Mouse (Mus musculus): ENCODE results near the gene Tas2r103.

Gene Tas2r103

GRCm38 (mm10) chr6:133037001-133037400 lies at the start of gene Tas2r103:
Tas2r103 (minus strand) TSS chr6:133037101.
- in situ Hi-C loops (cut with MboI, MseI) = no loop called here

DNA sequence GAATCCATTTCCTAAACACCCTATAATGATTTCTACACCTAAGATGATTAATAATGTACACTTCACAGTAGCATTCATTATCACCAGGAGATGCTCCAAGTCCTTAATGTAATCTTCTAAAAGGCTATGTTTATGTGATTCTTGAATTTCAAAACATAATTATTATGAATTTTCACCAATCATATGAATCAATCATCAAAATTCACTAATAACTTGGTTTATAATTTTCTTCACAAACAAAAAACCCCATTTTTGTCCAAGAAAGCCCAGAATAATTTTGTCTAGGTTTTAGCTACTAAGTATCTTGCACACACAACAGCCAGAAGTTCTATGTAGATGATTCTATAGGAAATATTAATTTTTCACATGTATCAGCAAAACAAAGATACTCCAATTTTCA lies 18.8 kb upstream of the Tas2r103 start, which contains the start of gene Tas2r140:
Gene Tas2r140 (minus strand): TSS at position 101 of the 400 bp plus-strand sequence.
- in situ Hi-C loops (cut with MboI, MseI) = no loop called here
